Mouse (Mus musculus) left cerebral cortex, adult 11 months (tissue): ENCODE results near the gene Gm16181.

Experiments
- DNase-seq: peaks from one replicate; pipeline ENCODE4 v3.0.0; 2022; ENCODE audit warnings: low spot score

Gene Gm16181

GRCm38 (mm10) chr17:35250348-35251120, 29.9 kb downstream of the Gm16181 start:
- DNase-seq = no peak

- DNase-seq = no peak
Measured at GRCm38 (mm10) chr17:35251162-35251719, 30.6 kb downstream of the Gm16181 start.

GRCm38 (mm10) chr17:35251981-35252380, 31.3 kb downstream of the Gm16181 start:
- no peak for DNase-seq

- DNase-seq = no peak
Measured at GRCm38 (mm10) chr17:35252619-35253292, 32.1 kb downstream of the Gm16181 start.

GRCm38 (mm10) chr17:35253293-35254093, 32.9 kb downstream of the Gm16181 start:
- DNase-seq = no peak

GRCm38 (mm10) chr17:35254241-35255098, 33.8 kb downstream of the Gm16181 start:
- no peak for DNase-seq

GRCm38 (mm10) chr17:35255301-35255700, 34.7 kb downstream of the Gm16181 start:
- DNase-seq = no peak

- no peak for DNase-seq
Measured at GRCm38 (mm10) chr17:35255704-35256103, 35.1 kb downstream of the Gm16181 start.

GRCm38 (mm10) chr17:35257378-35257777, 36.7 kb downstream of the Gm16181 start:
- no peak for DNase-seq

- peak; percentile 93 for DNase-seq
Measured at GRCm38 (mm10) chr17:35257824-35258491, 37.3 kb downstream of the Gm16181 start.

- no peak for DNase-seq
Measured at GRCm38 (mm10) chr17:35258492-35259478, 38.2 kb downstream of the Gm16181 start.

GRCm38 (mm10) chr17:35259621-35260020, 39.0 kb downstream of the Gm16181 start:
- no peak for DNase-seq

GRCm38 (mm10) chr17:35261651-35262050, 41.0 kb downstream of the Gm16181 start:
- no peak for DNase-seq

- peak; percentile 95 for DNase-seq
Measured at GRCm38 (mm10) chr17:35262664-35263522, 42.3 kb downstream of the Gm16181 start, which contains the start of gene H2-D1. H2-D1 (plus strand) TSS chr17:35262730.

GRCm38 (mm10) chr17:35263523-35263883, 42.9 kb downstream of the Gm16181 start:
- no peak for DNase-seq

- no peak for DNase-seq
Measured at GRCm38 (mm10) chr17:35267399-35268086, 46.9 kb downstream of the Gm16181 start.

- DNase-seq = no peak
Measured at GRCm38 (mm10) chr17:35269653-35270347, 49.2 kb downstream of the Gm16181 start.
